Mouse (Mus musculus): Measurements from ENCODE around the gene Cops8. TPM values are rescaled to one million over a fixed set of nuclear protein-coding genes. Genes with fewer than 3 reads are reported as not detected.

Cops8 gene
- polyA plus RNA-seq, 1 experiment from 2014 or later: 44.6 TPM

DNA sequence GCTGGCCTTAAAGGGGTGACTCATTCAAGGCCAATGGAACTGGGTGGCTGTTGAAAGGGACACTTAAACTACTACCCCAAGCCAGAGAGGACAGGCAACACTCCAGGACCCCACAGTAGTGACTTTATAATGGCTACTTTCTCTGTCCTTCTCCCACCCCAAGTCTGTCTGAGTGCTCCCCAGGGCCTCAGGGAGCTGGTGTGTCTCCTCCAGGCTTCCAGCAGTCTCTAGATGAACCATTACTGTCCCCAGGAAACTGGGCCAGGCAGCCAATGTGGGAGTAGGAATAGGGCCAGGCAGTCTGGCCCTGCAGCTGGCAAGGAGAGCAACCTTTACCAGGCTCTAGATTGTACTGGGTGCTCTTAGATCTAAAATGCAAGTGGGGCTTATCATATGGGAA, 49.0 kb downstream of the Cops8 start:
- H3K4me3 ChIP-seq (replicated peaks): no peak overlapping the region
- H3K4me1 ChIP-seq (replicated peaks): no peaks in the 10 kb centered on the region
- H3K27me3 ChIP-seq: no peaks in the 10 kb centered on the region
- H3K27ac ChIP-seq (replicated peaks): no peak overlapping the region
- no peaks in the 10 kb centered on the region for H3K9me3 ChIP-seq (replicated peaks)
- no peaks in the 10 kb centered on the region for H3K36me3 ChIP-seq (replicated peaks)
- H3K4me2 ChIP-seq: no peak overlapping the region
- H3K9ac ChIP-seq: no peak overlapping the region
- no peak for ATAC-seq (ENCODE audit: insufficient read depth)

DNA sequence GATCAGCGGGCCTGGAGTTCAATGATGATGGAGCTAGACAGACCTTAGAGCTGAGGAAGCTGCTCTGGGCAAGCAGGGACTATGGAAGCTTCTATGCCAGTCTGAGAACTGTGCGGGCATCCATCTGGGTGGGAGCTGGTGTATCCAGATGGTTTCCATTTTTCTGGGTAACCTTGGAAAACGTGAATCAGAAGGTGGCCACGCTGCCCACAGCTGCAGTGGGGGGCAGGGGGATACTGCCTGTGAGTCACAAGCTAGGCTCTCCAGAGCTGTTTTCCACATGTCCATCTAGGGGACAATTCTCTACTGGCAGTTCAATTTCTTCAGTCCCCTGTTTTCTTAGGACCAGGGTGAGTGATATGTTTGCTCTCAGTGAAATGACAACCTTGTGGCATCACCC, 49.8 kb downstream of the Cops8 start:
- WGBS (ENCODE audit: insufficient replicate concordance): 50% methylated on average over 4 of the region's 4 CpGs
- no peaks in the 10 kb centered on the region for H3K27me3 ChIP-seq
- H3K36me3 ChIP-seq (replicated peaks): no peaks in the 10 kb centered on the region
- no peaks in the 10 kb centered on the region for H3K9me3 ChIP-seq (replicated peaks)
- H3K4me1 ChIP-seq (replicated peaks): no peaks in the 10 kb centered on the region
- no peak overlapping the region for H3K27ac ChIP-seq (replicated peaks)
- H3K4me3 ChIP-seq (replicated peaks): no peak overlapping the region
- H3K9ac ChIP-seq: no peak overlapping the region
- ATAC-seq (ENCODE audit: insufficient read depth): no peak
- no peak overlapping the region for H3K4me2 ChIP-seq

DNA sequence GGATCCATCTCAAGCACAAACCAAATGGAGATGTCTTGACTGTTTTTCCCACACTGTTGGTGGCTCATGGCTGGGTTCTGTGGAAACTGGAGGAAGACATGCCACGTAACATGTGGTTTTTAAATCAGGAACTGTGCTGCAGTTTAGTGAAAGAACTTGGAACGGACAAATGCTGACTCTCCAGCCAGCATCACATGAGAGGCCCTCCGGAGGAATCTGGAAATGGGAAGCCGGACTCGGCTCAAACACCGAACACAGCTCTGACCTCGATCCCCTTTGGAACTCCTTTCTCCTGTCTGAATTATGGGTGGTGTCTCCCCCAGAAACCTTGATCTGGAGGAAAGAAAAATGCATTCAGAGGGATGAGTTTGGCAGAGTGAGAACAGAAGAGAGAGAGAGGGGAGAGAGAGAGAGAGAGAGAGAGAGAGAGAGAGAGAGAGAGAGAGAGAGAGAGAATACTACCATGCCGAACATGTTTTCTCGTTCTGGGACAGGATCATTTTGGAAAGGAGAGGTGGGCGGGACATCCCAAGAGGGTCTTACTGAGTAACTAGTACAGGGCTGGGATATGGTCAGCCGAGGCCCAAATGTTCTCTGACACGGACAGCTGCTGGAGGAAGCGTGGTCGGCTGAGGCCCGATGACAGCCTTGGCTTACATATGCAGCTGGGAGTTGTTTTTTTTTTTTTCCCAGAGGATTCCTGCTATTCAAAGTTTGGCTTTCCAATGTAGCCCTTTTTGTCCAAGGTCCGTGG, 53.9 kb downstream of the Cops8 start:
- no peaks in the 10 kb centered on the region for H3K4me1 ChIP-seq (replicated peaks)
- H3K36me3 ChIP-seq (replicated peaks): no peaks in the 10 kb centered on the region
- WGBS (ENCODE audit: insufficient replicate concordance): 63% methylated on average over 16 of the region's 16 CpGs
- H3K27ac ChIP-seq (replicated peaks): no peak overlapping the region
- no peaks in the 10 kb centered on the region for H3K9me3 ChIP-seq (replicated peaks)
- no peak overlapping the region for H3K4me2 ChIP-seq
- no peak overlapping the region for H3K9ac ChIP-seq
- no peaks in the 10 kb centered on the region for H3K27me3 ChIP-seq
- H3K4me3 ChIP-seq (replicated peaks): no peak overlapping the region
- no peak for ATAC-seq (ENCODE audit: insufficient read depth)

DNA sequence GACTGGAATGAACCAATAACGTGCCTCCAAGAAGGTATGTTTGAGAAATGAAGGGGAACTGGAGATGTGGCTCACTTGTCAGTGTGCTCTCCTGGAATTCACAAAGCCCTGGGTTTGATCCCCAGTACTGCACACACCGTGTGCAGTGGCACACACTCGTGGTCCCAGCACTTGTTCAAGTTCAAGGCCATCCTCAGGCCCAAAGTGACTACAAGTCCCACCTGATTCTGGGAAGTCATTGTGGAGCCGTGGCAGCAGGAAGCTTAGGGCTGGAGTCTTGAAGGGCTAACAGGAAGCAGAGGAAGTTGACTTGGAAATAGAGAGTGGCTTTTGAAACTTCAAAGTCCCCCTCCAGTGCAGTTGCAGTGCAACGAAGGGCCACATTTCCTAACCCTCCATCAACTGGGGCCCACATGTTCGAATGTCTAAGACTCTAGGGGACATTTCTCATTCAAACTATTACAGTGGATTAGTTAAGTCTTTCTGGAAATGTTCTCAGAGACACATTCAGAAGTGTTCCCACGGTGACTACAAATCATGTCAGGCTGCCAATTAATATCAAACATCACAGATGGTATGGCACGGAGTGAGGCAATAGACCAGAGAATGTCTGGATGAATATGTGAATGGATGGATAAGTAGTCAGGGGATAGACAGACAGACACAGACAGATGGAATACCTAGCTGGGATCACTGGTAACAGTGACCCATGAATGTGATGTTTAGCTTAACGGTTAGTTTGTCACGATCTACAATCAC, 54.7 kb downstream of the Cops8 start:
- WGBS (ENCODE audit: insufficient replicate concordance): 51% methylated on average over 10 of the region's 10 CpGs
- no peak for ATAC-seq (ENCODE audit: insufficient read depth)
- Histone ChIP-seq H3K9ac (no peak overlapping the region), H3K4me1 (replicated peaks) (no peaks in the 10 kb centered on the region), H3K36me3 (replicated peaks) (no peaks in the 10 kb centered on the region), H3K27me3 (no peaks in the 10 kb centered on the region), H3K4me3 (replicated peaks) (no peak overlapping the region), H3K27ac (replicated peaks) (no peak overlapping the region), H3K9me3 (replicated peaks) (no peaks in the 10 kb centered on the region), H3K4me2 (no peak overlapping the region)

DNA sequence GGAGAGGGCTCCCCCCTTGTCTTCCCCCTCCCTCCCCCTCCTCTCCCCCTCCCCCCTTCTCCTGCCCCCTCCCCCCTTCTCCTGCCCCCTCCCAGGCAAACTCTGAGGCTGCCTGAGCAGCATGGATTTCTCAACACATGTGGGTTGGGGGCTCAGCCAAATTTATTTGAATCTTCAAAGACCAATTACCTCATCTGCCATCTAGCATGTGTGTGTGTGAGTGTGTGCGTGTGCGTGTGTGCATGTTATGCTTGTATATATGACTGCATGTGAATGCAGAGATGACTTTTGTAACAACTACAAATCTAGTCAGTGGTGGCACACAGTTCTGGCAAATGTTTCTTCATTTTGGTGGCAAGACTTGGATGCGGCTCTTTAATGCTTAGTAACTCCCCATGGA, 55.8 kb downstream of the Cops8 start:
- Histone ChIP-seq H3K27me3 (no peaks in the 10 kb centered on the region), H3K9me3 (replicated peaks) (no peaks in the 10 kb centered on the region), H3K27ac (replicated peaks) (no peak overlapping the region), H3K4me3 (replicated peaks) (no peak overlapping the region), H3K4me1 (replicated peaks) (no peaks in the 10 kb centered on the region), H3K36me3 (replicated peaks) (no peaks in the 10 kb centered on the region), H3K9ac (no peak overlapping the region), H3K4me2 (no peak overlapping the region)
- no peak for ATAC-seq (ENCODE audit: insufficient read depth)
- 75% methylated on average over 3 of the region's 3 CpGs for WGBS (ENCODE audit: insufficient replicate concordance)

DNA sequence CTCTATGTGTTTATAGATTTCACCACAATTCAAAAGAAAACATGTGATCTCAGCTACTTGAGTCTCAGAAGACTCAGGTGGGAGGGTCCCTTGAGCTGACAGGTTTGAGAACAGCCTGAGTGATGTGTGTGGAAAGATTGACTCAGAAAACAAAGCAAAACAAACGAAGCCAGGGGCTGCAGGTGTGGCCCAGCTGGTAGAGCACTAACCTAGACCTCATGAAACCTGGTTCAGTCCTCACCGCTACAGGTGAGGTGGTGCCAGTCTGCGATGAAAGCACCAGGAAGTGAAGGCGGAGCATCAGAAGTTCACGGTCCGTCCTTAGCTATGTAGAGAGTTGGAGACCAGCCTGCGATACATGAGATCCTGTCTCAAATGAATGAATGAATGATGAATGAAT, 57.4 kb downstream of the Cops8 start:
- no peak for ATAC-seq (ENCODE audit: insufficient read depth)
- H3K9me3 ChIP-seq (replicated peaks): no peaks in the 10 kb centered on the region
- no peak overlapping the region for H3K4me3 ChIP-seq (replicated peaks)

DNA sequence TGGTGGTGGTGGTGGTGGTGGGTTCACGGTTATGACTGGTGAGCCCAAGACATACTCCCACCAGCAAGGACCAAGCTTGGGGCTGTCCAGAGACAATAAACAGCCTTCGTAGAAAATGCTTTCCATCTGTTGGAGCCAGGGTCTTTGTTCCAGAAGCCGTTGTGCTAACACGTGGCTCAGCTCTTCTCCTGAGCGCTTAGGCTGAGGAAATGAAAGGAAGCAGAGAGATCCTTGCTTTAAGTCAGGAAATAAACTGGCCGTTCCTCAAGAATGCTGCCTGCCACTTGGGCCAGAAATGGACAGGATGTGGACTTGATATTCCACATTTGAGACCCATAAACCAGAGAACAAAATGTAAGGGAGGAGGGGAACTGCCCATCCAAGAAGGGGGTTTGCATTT, 59.7 kb downstream of the Cops8 start:
- no peak overlapping the region for H3K27ac ChIP-seq (replicated peaks)
- no peaks in the 10 kb centered on the region for H3K4me1 ChIP-seq (replicated peaks)
- no peak for ATAC-seq (ENCODE audit: insufficient read depth)
- WGBS (ENCODE audit: insufficient replicate concordance): 52% methylated on average over 6 of the region's 6 CpGs
- H3K36me3 ChIP-seq (replicated peaks): no peaks in the 10 kb centered on the region
- H3K4me3 ChIP-seq (replicated peaks): no peak overlapping the region
- H3K27me3 ChIP-seq: no peaks in the 10 kb centered on the region
- H3K9me3 ChIP-seq (replicated peaks): no peaks in the 10 kb centered on the region
- no peak overlapping the region for H3K9ac ChIP-seq
- H3K4me2 ChIP-seq: no peak overlapping the region

More for the DNA sequence above, 57.4 kb downstream of the Cops8 start:
- Histone ChIP-seq H3K9ac (no peak overlapping the region), H3K4me1 (replicated peaks) (no peaks in the 10 kb centered on the region), H3K27ac (replicated peaks) (no peak overlapping the region), H3K36me3 (replicated peaks) (no peaks in the 10 kb centered on the region), H3K4me2 (no peak overlapping the region), H3K27me3 (no peaks in the 10 kb centered on the region)
- 75% methylated on average over 7 of the region's 7 CpGs for WGBS (ENCODE audit: insufficient replicate concordance)

Other genes starting within 250 kb of the Cops8 start
- 4.7 TPM in 2 replicates for gene Col6a3, start 241.0 kb downstream of the Cops8 start, polyA plus RNA-seq (2015; fragmentation: Nextera tagmentation; extraction: Ambion mirVana)

Data from liver, embryonic 15.5 days (tissue).